Mouse (Mus musculus): Measurements from ENCODE around the gene Setx.
"Not testable (repeated sequence)": the region's sequence is repeated elsewhere in the genome, so short reads cannot be mapped to it uniquely, and the experiment has no call there.

The Setx gene

DNA sequence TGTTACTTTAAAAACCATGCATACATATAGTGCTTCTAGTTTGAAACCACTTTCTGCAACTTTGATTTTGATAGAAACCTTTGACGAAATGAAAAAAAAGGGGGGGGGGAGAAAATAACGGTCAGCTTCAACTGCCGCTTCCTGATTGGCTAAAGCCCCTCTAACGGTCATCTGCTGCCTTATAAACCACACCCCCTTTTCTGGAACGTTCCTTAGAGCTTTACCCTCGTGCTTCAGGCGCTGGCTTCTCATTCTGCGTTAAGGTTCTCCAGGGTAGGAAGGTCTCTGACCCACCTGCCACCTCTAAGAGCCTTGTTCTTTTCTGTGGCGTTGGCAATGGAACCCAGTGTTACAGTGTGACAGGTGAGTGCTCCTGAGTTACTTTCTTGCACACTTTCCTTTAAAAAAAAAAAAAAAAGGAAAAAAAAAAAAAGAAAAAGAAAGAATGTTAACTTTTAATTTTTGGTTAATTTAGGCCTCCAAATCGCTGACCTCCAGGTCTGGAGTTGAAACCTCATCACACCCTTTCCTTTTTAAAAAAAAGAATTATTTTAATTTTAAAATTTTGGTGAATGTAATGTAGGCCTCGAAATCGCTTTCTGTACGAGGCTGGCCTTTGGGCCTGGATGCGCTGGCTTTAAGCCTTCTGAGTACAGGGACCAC, at the start of gene Setx:
Gene Setx (plus strand): TSS at position 275 of the 663 bp plus-strand sequence.
- DNase-seq (ENCODE audit: low spot score), result no peak

DNA sequence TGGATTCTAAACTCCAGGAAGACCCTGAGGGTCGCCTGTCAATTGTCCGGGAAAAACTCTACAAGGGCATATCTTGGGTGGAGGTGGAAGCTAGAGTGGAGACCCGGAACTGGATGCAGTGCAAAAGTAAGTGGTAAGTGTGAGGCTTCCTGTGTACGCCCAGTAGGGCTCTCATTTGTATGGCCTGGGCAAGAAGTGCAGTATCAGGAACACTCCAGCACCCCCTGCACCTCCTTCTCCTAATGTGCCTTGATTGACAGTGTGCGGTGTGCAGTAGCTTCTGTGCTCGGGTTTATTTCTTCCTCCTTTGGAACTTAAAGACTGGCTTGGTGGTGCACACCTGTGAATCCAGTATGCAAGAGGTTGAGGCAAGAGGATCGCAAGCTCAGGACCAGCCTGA, 49.3 kb upstream of the Setx start:
- DNase-seq (ENCODE audit: low spot score), result no peak

DNA sequence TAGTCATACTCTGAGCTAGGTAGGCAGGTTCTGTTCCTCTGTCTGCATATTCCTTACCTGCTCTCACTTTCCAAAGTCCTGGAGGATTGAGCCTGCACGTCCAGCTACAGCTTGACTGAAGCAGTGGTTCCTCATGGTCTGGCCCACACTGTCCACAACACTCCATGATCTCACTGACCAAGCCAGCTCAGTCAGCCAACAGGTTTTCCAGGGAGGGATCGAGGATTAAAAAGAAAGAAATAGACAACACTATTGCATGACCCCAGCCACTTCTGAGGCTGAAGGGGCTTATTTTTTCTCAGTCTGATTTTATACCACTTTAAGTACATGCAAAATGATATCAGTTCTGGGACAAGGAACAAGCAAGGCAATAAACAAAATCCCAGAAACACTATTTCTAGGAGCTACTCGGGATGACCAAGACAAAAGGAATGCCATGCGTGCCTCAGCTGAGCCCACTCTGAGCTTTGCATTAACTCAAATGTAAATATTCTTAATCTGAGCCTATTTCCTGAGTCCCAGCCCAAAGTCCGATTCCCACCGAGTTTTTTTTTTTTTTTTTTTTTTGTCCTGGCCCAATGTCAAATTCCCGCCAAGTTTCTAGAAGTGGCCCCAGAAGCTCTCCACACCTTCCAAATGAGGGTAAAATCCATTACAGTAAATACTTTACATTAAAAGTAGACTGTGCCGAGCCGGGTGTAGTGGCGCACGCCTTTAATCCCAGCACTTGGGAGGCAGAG, 48.5 kb upstream of the Setx start:
- DNase-seq (ENCODE audit: low spot score), result no peak

DNA sequence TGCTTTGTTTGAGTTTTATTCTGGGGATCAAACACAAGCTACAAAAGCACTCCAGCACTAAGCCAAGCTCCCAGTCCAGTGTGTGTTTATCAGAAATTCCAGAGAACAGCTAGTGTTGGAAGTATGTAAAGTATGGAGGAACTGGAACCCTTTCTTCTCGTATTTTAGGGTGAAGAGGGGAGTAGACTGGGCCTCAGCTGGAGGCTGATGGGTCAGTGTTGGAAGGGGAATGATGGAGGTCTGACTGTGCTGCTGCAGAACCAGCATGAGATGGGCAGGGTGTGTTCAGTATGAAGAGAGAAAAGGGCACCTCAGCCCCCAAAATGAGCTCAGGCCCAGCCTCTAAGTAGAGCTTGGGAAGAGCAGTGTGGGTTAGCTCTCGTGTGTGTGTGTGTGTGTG, 47.8 kb upstream of the Setx start:
- DNase-seq (ENCODE audit: low spot score), result no peak

DNA sequence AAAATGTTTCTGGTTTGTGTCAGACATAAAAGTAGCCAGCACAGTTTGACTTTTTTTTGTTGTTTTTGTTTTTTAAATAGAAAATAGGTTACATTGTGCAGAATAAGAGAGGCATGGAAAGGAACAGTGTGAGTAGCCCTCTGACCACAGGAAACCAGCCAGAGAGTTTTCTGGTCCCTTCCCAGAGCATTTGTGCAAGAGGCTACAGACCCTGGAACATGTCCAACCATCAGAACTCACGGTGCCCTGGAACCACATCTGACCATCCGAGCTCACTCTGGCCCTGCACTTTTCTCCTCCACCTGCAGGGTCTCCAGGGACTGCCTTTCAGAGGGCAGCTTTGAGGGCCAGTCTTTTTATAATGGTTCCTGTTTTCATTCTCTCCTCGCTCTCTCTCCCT, 42.0 kb upstream of the Setx start:
- no peak for DNase-seq (ENCODE audit: low spot score)

DNA sequence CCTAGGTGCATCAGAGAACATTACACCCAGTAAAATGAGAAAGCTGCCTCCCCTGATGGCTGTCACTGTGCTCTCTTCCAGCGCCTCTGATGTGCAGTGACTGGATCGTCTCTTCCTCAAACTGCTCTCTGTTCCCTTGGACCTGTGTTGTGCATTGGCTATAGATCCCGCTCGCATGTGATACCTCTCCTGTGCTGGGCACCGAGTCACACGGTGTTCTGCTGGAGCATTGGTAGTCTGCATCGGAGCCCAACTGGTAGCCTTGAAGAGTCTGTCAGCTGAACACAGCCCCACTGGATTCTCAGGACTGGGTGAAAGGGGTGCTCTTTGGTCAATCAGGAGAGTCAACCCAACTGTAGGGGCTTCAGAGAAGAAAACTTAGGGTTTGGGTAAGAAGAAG, 38.0 kb upstream of the Setx start:
- DNase-seq (ENCODE audit: low spot score), result no peak

DNA sequence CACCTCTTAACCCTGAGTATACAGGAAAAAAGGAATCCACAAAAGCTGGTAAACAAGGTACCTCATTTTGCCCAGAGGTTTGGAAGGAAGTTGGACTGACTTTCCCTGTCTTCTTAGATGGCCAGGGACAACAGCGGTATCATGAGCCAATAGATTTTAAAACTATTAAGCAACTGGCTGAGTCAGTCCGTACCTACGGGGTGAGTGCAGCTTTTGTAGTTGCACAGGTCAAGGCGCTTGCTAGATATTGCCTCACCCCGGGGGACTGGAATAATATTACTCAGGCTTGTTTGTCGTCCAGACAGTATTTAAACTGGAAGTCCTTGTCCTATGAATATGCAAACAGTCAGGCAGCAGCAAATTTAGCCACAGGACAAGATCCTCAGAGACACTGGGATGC, 34.7 kb upstream of the Setx start:
- DNase-seq (ENCODE audit: low spot score), result not testable (repeated sequence)

DNA sequence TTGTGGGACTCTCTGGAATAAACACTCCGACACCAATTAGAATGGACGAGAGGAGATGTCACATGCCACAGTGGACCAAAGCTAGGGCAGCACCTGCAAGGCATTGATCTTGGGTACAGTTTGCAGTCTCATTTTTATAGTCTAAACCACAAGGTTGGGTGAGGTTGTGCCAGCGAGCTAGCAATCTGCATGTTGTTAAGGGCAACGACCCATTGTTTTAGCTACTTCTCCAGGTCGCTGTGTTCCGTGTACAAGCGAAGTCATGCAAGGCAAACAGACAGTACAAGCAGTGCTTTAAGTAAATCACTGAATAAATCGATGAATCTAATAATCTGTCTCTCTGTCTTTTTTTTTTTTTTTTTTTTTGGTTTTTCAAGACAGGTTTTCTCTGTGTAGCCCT, 28.3 kb upstream of the Setx start:
- DNase-seq (ENCODE audit: low spot score), result no peak

DNA sequence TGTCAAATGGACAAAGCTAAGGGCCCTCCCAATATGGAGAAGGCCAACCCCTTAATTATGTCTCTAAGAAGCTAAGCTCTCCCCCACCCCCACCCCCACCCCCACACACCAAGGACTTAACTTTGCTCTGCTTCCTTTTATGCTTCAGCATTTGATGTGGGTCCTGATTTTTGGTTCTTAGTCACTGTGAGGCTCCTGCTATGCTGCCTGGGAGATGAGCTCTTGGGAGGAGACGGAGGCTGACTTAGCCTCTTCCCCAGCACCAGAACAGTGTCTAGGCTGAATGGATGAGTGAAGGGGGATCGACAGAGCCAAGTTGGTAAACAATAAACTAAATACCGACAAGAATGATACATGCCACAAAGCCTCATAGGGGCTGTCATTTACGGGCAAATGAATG, 27.2 kb upstream of the Setx start:
- no peak for DNase-seq (ENCODE audit: low spot score)

DNA sequence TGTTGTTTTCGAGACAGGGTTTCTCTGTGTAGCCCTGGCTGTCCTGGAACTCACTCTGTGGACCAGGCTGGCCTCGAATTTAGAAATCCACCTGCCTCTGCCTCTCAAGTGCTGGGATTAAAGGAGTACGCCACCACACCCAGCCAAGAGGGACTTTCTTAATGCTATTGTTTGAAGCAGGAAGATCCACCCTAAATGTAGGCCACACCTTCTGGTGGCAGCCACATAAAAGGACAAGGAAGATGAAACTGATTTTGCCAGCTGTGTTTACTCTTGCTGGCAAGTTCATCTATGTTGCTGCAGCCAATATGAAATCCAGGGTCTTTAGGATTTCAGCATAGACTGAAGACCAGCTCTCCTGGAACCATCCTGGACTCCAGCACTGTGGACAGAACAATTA, 26.5 kb upstream of the Setx start:
- DNase-seq (ENCODE audit: low spot score), result no peak

DNA sequence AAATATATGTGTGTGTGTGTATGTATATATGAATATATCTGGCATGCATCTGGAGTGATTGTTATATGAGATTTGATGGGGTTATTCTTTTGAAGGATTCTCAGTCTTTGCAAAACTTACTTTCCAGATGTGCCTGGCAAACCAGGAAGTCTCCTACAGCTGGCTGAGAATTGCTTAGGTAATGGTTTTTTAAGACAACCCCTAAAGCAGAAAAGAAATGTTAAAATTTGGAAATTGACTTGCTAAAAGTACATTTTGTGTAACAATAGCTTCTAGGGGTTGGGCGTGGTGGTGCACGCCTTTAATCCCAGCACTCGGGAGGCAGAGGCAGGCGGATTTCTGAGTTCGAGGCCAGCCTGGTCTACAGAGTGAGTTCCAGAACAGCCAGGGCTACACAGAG, 26.0 kb upstream of the Setx start:
- not testable (repeated sequence) for DNase-seq (ENCODE audit: low spot score)

DNA sequence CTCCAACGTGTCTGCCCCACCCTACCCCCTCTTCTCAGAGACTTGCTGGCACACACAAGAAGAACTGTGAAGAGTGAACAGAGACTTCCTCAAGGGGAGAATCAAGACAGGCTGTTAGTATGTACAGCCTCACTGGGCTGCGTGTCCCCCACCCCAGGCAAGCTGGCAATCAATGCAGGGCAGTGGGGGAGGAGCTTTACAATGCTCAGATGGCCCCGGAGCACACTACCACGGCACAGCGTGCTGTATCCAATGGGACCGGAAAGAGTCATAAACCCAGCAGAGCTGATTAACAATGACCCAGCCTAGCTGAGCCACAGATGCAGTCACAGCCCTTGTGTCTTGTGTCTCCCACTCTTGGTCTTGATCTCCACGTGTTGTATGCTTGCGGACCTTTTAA, 25.2 kb upstream of the Setx start:
- DNase-seq (ENCODE audit: low spot score), result no peak

DNA sequence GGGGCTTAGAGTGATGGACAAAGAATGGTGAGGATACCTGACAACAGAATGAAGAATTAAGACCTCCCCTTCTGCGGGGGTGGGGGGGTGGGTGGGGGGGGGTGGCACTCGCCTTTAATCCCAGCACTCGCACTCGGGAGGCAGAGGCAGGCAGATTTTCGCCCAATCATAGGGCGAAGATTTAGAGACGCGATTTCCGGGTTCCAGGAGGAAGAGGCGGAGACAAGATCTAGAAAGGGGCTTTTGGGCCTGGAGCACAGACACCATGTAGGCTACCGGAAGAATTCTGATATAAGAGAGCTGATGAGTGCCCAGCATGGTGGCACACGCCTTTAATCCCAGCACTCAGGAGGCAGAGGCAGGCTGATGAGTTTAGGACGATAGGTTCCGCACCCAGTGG, 24.3 kb upstream of the Setx start:
- DNase-seq (ENCODE audit: low spot score), result no peak

DNA sequence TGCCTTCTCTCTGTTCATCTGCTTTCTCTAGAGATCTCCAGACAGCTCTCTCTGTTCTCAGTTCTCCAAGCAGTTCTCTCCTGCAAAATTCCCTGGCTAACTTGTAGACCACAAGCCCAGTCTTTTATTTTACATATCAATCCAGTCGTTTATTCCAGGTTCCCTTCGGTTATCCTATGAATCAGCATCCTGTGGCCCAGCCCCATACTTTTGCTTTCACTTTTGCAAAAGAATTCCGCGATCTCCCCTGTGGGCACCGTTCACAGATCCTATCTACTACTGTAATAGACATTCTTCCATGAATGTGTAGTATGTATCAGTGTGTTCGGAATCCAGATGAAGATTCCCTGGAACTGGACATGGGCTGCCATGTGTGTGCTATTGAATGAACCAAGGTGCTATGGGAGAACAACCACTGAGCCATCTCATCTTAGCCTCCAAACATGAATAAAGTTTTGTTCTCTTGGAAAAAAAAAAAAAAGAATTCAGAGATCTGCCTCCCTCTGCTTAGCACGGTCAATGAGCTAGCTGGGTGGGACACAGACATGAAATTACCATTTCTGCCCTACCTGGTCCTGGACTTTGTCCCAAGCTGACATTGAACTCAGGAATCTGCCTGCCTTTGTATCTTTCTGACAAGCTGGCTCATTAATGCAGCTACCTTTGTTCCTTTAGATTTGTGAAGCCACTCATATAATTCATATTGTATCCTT, 23.0 kb upstream of the Setx start:
- no peak for DNase-seq (ENCODE audit: low spot score)

DNA sequence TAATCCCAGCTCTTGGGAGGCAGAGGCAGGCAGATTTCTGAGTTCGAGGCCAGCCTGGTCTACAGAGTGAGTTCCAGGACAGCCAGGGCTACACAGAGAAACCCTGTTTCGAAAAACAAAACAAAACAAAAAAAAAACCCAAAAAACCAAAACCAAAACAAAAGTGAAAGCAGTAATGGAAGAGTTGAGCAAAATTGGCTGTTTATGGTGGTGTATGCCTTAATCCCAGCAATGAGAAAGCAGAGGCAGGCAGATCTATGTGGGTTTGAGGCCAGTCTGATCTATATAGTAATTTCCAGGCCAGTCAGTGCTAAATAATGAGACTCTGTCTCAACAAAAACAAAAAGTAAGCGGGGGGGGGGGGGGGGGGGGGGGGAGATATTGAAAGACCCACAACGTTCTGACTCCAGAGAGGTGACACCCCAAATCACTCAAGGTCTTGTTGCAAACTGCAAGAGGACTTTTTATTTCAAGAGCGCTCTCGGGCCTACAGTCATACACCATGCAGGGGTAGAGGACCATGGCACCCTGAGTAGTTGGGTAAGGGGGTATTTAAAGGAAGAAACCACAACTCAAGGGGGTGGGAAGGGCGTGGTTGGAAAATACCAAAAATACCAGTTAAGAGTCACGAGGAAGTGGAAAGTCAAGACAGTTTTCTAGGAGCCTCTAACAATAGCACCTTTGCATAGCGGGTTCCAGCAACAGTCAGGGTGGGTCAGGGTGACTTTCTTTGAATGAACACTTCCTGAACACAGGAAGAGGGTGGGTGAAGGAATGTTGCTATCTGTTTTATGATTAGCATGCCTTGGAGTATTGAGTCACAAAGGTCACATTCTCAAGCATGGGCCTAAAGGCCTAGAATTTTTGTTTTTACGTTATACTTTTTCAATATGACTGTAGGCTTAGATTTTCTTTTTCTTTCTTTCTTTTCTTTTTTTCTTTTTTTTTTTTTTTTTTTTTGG, 21.3 kb upstream of the Setx start:
- not testable (repeated sequence) for DNase-seq (ENCODE audit: low spot score)

DNA sequence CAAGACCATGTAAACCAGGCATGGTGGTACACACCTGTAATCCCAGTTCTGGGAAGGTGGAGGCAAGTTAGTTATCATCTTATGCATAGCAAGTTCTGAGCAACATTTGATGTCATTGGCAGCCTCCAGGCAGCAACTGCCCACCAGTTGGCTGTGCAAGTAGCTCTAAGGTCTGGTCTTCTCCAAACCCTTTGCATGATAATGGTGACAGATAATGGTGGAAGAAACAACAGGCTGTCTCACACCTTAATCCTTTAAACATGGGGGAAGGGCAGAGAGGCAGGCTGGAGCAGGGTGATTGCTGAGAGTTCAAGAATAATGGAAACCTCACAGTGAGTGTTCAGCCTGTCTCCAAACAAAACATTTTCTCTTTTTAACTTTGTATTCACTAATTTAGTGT, 3.0 kb upstream of the Setx start:
- DNase-seq (ENCODE audit: low spot score), result no peak

DNA sequence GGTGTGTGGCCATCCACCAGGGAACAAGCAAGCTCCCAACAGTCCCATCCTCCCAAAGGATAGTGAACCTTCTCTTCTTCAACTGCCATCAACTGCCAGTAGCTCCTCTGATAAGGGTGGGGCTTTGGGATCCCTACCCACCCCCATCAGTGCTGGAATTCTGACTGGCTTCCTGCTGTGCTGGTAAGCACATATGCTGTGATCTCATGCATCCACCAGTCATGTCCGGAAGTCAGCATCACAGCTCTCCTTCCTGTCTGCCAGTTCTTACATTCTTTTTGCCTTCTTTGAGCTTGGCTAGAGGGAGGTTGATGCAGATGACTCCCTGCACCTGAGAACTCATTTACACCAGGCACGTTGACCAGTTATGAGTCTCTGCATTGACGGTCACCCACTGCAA, 1.5 kb upstream of the Setx start:
- no peak for DNase-seq (ENCODE audit: low spot score)

DNA sequence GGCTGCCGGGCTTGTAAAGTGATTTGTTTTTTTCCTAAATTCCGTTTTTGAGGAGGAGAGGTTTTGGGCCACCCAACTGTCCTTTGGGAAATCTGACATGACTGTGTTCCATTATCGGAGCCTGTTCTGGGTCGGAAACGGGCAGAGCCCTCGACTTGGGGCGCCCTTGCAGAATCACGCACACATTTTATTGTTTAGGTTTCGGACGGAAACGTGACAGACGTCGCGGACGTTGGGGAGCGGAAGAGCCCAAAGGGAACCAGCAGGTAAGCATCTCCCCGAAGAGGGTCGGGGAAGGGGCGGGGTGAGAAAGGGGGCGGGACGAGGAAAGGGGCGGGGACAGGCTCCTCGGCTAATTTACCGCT, 572 bp downstream of the Setx start:
- no peak for DNase-seq (ENCODE audit: low spot score)

DNA sequence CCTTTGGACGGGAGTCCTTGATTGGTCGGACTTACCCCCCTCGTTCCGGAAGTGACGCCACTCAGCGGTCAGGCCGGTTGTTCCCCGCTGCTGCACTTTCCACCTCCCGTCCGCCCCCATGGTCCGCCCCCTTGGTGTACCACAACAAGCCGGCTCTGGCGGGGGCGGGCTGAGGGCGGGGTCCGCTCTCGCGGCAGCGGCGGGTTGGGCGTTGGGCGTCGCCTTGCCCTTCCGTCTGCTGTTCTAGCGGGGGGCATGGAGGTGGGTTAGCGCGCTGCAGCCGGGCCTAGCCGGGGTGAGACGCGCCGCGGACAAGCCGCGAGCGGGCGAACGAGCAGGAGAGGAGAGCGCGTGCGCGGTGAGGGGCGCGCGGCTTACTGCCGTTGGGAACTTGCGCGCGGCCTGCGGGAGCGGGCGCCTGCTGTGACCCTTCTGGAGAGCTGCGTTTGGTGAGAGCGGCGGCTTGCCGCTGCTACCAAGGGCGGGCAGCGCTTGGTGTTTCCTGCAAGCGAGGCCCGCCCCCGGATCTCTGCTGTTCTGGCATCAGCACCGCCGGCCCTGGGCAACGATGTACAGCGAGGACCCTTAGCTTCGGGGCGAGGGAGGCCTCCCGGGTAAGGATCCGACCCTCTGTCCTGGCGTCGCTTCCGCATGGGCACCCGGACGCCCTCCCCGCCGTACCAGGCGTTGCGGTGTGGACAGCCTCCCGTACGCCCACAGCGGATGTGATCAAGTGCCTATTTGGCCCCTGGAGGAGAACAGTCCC, 1.1 kb downstream of the Setx start:
- peak; percentile 90 for DNase-seq (ENCODE audit: low spot score)

DNA sequence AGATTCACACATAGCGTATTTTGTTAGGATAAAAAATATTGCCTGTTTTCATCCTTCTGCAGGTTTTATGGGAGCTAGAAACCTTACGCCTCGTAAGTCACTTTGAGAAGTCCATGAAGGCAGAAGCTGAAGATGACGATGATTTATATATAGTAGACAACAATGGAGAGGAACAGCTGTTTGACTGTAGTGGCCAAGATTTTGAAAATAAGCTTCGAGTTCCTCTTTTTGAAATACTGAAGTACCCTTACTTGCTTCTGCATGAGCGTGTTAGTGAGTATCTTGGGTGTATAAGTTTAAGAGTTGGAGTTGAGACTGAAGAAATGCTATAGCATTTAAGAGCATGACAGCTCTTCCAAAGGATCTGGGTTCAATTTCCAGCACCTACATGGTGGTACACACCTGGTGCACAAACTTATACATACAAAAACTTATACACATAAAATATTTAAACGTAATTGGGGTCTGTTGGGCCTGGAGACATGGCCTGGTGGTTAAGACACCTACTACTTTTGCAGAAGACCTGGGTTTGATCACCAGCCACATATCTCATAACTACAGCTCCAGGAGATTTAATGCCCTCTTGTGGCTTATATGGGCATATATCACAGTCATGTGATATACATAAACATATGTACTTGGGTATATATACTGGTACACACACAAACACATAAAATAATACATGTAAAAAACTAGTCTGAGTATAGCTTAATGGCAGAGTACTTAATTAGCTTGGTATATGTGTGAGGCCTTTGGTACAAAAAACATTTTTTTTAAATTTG, 6.3 kb downstream of the Setx start:
- no peak for DNase-seq (ENCODE audit: low spot score)

DNA sequence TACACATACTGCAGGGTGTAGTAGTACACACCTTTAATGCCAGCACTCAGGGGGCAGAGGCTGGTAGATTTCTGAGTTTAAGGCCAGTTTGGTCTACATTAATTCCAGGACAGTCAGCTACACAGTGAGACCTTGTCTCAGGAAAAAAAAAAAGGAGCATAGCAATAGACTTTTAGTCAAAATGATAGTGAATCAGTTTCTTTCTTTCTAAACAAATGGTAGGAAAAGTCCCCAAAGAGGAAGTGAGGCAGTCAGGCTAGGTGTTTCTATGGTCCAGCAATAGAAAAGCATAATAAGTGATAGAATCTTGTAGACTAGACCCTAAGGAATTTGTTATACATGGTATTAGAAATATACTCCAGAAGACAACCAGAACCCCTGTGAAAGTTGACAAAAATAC, 11.2 kb downstream of the Setx start:
- DNase-seq (ENCODE audit: low spot score), result no peak
